Mouse (Mus musculus) liver, postnatal 0 days (tissue): ENCODE data around the gene Ntrk3.

Source experiments
- CTCF ChIP-seq: sonication (generic); IDR thresholded peaks from 2 replicates; pipeline ENCODE4 v1.5.1; 2016; ENCODE audit warnings: antibody characterized with exemption, low read depth
- EP300 ChIP-seq: IDR thresholded peaks from 2 replicates; pipeline ENCODE4 v1.6.1; 2016; ENCODE audit warnings: antibody characterized with exemption, low read depth, mild to moderate bottlenecking

GRCm38 (mm10) chr7:78600886-78601285 lies 136.9 kb downstream of the Ntrk3 start:
- no peak for TF ChIP-seq CTCF
- no peak for TF ChIP-seq EP300
